8 mouse cellular contexts compared by ENCODE assay signal in the genomic region with DNA sequence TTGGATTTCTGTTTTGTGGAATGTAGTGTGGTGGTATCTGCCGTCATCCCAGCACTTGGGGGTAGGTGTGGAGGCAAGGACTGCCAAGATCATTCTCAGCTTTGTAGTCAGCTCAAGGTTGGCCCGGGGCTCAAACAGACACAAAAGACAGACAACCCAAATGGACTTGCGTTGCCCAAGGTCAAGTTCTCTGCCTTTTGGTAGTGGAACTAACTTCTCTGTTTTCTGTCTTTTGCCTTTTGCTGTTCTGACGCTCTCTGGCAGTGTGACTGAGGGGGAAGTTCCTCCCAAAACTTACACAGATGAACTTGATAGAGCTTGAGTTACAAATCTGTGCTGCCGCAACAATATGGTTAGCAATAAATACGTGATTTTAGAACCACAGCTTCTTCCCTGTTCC. TPM values are rescaled to one million over a fixed set of nuclear protein-coding genes. Genes with fewer than 3 reads are reported as not detected.
DNase-seq lines count a peak whose midpoint lies in the region; ATAC-seq and TF ChIP-seq lines count a peak whose summit lies in the region.

No protein-coding gene starts in this region.

- no peak for DNase-seq in forebrain, postnatal 0 days
- DNase-seq in testis, postnatal 14 days (ENCODE audit: low spot score): no peak
- no peak for DNase-seq in ovary, adult 18-20 months (ENCODE audit: low spot score)
- DNase-seq in left cerebral cortex, adult 8-10 months (ENCODE audit: low spot score in 2 of 2): no peak
- DNase-seq in left cerebral cortex, adult 18-20 months (ENCODE audit: low spot score in 2 of 2): no peak

- WGBS in forebrain, postnatal 0 days: 32% methylated on average over 6 of the region's 6 CpGs
- WGBS in forebrain, embryonic 13.5 days: 37% methylated on average over 6 of the region's 6 CpGs
- 24% methylated on average over 6 of the region's 6 CpGs for WGBS in limb, embryonic 13.5 days

- H3K4me2 ChIP-seq in forebrain, postnatal 0 days (ENCODE audit: low read depth): peak overlapping the region; percentile 97
- H3K4me2 ChIP-seq in forebrain, embryonic 13.5 days: no peak overlapping the region
- peak overlapping the region; percentile 100 for H3K4me2 ChIP-seq in limb, embryonic 13.5 days (replicated peaks)

- no peak overlapping the region; the same call in 1 of the 2 replicates for H3K4me3 ChIP-seq in forebrain, postnatal 0 days (ENCODE audit: low read depth, low read length)
- H3K4me3 ChIP-seq in forebrain, embryonic 13.5 days: no peak overlapping the region
- peak overlapping the region; percentile 46 for H3K4me3 ChIP-seq in testis, adult 2 months (ENCODE audit: control insufficient read depth, low read depth, low read length)
- peak overlapping the region; percentile 74; the same call in 1 of the 2 replicates for H3K4me3 ChIP-seq in limb, embryonic 13.5 days

- H3K27me3 ChIP-seq in forebrain, postnatal 0 days (ENCODE audit: insufficient read depth, low read length): peaks cover 26% of the 10 kb centered on the region
- H3K27me3 ChIP-seq in forebrain, embryonic 13.5 days: peaks cover 68% of the 10 kb centered on the region
- H3K27me3 ChIP-seq in testis, adult 2 months (ENCODE audit: control insufficient read depth, insufficient read depth, low read length): no peaks in the 10 kb centered on the region
- H3K27me3 ChIP-seq in limb, embryonic 13.5 days: peaks cover 81% of the 10 kb centered on the region

- ATAC-seq in forebrain, postnatal 0 days: no peak
- no peak for ATAC-seq in forebrain, embryonic 13.5 days
- no peak for ATAC-seq in limb, embryonic 13.5 days (ENCODE audit: low FRiP score, low read depth)

- H3K27ac ChIP-seq in forebrain, postnatal 0 days (ENCODE audit: low read depth, low read length): no peak overlapping the region
- no peak overlapping the region for H3K27ac ChIP-seq in forebrain, embryonic 13.5 days
- H3K27ac ChIP-seq in testis, adult 2 months (ENCODE audit: control insufficient read depth, insufficient read depth, low read depth, low read length): no peak overlapping the region
- no peak overlapping the region for H3K27ac ChIP-seq in limb, embryonic 13.5 days

- no peak for TF ChIP-seq POLR2A in testis, adult 2 months (IDR thresholded peaks at IDR 0.05; ENCODE audit: control insufficient read depth, low read depth, low read length)

- no peaks in the 10 kb centered on the region for H3K36me3 ChIP-seq in forebrain, postnatal 0 days (ENCODE audit: insufficient read depth)
- no peaks in the 10 kb centered on the region for H3K36me3 ChIP-seq in forebrain, embryonic 13.5 days (ENCODE audit: poor library complexity, severe bottlenecking)
- H3K36me3 ChIP-seq in testis, adult 2 months (ENCODE audit: control insufficient read depth, insufficient read depth, low read length): no peaks in the 10 kb centered on the region; the same call in 1 of the 2 replicates
- no peaks in the 10 kb centered on the region for H3K36me3 ChIP-seq in limb, embryonic 13.5 days

- TF ChIP-seq CTCF in forebrain, postnatal 0 days (IDR thresholded peaks at IDR 0.05; ENCODE audit: low read depth): no peak
- TF ChIP-seq CTCF in testis, adult 2 months (IDR thresholded peaks at IDR 0.05; ENCODE audit: control insufficient read depth, insufficient read depth, insufficient replicate concordance, low read depth, low read length): no peak

- H3K9ac ChIP-seq in forebrain, postnatal 0 days: no peak overlapping the region
- H3K9ac ChIP-seq in forebrain, embryonic 13.5 days: no peak overlapping the region
- H3K9ac ChIP-seq in limb, embryonic 13.5 days: no peak overlapping the region

- H3K9me3 ChIP-seq in forebrain, postnatal 0 days (ENCODE audit: low read length): no peaks in the 10 kb centered on the region
- no peaks in the 10 kb centered on the region for H3K9me3 ChIP-seq in forebrain, embryonic 13.5 days (replicated peaks)
- no peaks in the 10 kb centered on the region for H3K9me3 ChIP-seq in limb, embryonic 13.5 days

- 0 out of 2 replicates have a peak, but pooled peaks cover 5% of the 10 kb centered on the region for H3K4me1 ChIP-seq in forebrain, postnatal 0 days (ENCODE audit: insufficient read depth)
- peaks cover 11% of the 10 kb centered on the region; the same call in 1 of the 2 replicates for H3K4me1 ChIP-seq in forebrain, embryonic 13.5 days
- peaks cover 11% of the 10 kb centered on the region for H3K4me1 ChIP-seq in testis, adult 2 months (ENCODE audit: control insufficient read depth, insufficient read depth, low read length)
- H3K4me1 ChIP-seq in limb, embryonic 13.5 days: peaks cover 16% of the 10 kb centered on the region

RNA-seq across cellular contexts. Expression of a gene that starts 1.3 kb away (rescaled TPM):
- total RNA-seq in forebrain, postnatal 0 days (2014; rRNA removed): 11.8 and 13.5 TPM in 2 replicates
- polyA plus RNA-seq in forebrain, postnatal 0 days (2015; fragmentation: Nextera tagmentation; extraction: Ambion mirVana): 6.5 and 9.6 TPM in 2 replicates
- 2.0 and 2.3 TPM in 2 replicates for polyA plus RNA-seq in forebrain, embryonic 13.5 days (2015; fragmentation: Nextera tagmentation; extraction: Ambion mirVana)
- 195 and 201 TPM in 2 replicates for polyA plus RNA-seq in testis, adult 2 months (2012; rRNA removed)
- 1.7 and 1.8 TPM in 2 replicates for polyA plus RNA-seq in limb, embryonic 13.5 days (2015; fragmentation: Nextera tagmentation; extraction: Ambion mirVana)
- 10 to 100 TPM; 83.0 to 89.9 (median 85.7) TPM for total RNA-seq in left cerebral cortex, adult 8-10 months (2022)
- total RNA-seq in left cerebral cortex, adult 18-20 months (2021): 100 to 1,000 TPM in 1 of 2 experiments, 10 to 100 TPM in 1; 93.8 to 102 TPM

Comparison
In these comparisons a context has a peak if more than half of its experiments do, and no peak if none do; other contexts are left out.
1. H3K4me3 ChIP-seq: peak in testis, adult 2 months (single experiment) and limb, embryonic 13.5 days (single experiment); none in forebrain, postnatal 0 days (single experiment) and forebrain, embryonic 13.5 days (single experiment).
2. RNA of a gene that starts 1.3 kb away (polyA plus RNA-seq): 195 to 201 TPM in testis, adult 2 months; 6.5 to 9.6 TPM in forebrain, postnatal 0 days, 2.0 to 2.3 TPM in forebrain, embryonic 13.5 days and 1.7 to 1.8 TPM in limb, embryonic 13.5 days; every median in the first group is over 10 times any median in the second.